Mouse (Mus musculus) brain, embryonic 14.5 days (tissue): ENCODE data around the gene Atp8a1.

Experiments used
- CTCF ChIP-seq: fragments of 200-500 bp; IDR thresholded peaks from 2 replicates; pipeline ENCODE4 v1.5.1; 2012; ENCODE audit warnings: inconsistent platforms, mild to moderate bottlenecking, moderate library complexity, borderline replicate concordance; ENCODE audit not compliant: insufficient read depth, insufficient read length; ENCODE audit errors: extremely low read depth
- POLR2A ChIP-seq: fragments of 200-500 bp; IDR thresholded peaks from 2 replicates; pipeline ENCODE4 v1.6.1; 2012; ENCODE audit warnings: mild to moderate bottlenecking, inconsistent platforms, borderline replicate concordance; ENCODE audit not compliant: poor library complexity, insufficient read depth, insufficient read length, severe bottlenecking; ENCODE audit errors: extremely low read depth

- TF ChIP-seq CTCF (no peak), POLR2A (no peak)
Measured at GRCm38 (mm10) chr5:67826278-67826677, 21.0 kb downstream of the Atp8a1 start.
